ENCODE assay signal across 18 mouse cellular contexts in the genomic region with DNA sequence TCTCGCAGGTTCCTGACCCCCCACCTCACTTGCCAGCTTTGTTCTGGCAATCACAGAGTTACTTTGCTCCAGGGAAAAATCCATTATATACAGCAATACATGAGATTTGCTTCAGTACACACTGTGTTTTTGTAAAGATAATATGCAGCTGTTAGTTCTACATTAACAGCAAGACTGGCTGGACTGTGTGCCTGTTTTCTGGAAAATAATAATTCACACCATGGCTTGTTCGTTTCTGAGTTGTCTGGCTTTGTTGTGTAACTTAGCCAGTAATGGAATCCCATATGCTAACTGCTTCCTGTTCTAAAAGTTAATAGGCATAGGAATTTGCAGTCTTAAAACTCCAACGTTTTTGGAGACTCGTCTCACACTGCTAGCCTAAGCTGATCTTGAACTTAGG.
DNase-seq lines count a peak whose midpoint lies in the region; ATAC-seq lines count a peak whose summit lies in the region.
"Had no signal": no experiment of that assay in that cellular context is flagged by ENCODE, and none has a peak within 500 bp of the region (broad histone marks: within the 10 kb centered on the region; RNA-seq: fewer than 3 reads in every experiment).

No protein-coding gene starts in this region.

- ATAC-seq in kidney, embryonic 14.5 days (ENCODE audit: low FRiP score, low TSS enrichment): peak; percentile 25; the same call in 1 of the 2 replicates
- ATAC-seq in neural tube, embryonic 13.5 days (ENCODE audit: low read depth): no peak
- ATAC-seq in intestine, embryonic 16.5 days: no peak
- no peak for ATAC-seq in stomach, embryonic 16.5 days (ENCODE audit: insufficient read depth, low FRiP score)
- ATAC-seq: midbrain, embryonic 13.5 days had no signal

- 30% methylated on average over 4 of the region's 4 CpGs for WGBS in kidney, embryonic 14.5 days
- WGBS in neural tube, embryonic 13.5 days: 36% methylated on average over 4 of the region's 4 CpGs
- WGBS in intestine, embryonic 16.5 days: 48% methylated on average over 4 of the region's 4 CpGs
- 25% methylated on average over 4 of the region's 4 CpGs for WGBS in stomach, embryonic 16.5 days

- peak overlapping the region; percentile 71 for H3K27ac ChIP-seq in kidney, embryonic 14.5 days (ENCODE audit: low read depth, low read length)
- 0 out of 2 replicates have a peak overlapping the region, but pooled peaks have one; percentile 19 for H3K27ac ChIP-seq in neural tube, embryonic 13.5 days (replicated peaks)
- H3K27ac ChIP-seq in intestine, embryonic 16.5 days (ENCODE audit: low read length): peak overlapping the region; percentile 15; the same call in 1 of the 2 replicates
- H3K27ac ChIP-seq in stomach, embryonic 16.5 days (ENCODE audit: low read length): peak overlapping the region; percentile 53
- H3K27ac ChIP-seq: embryonic facial prominence, embryonic 13.5 days; gastrocnemius, adult 2 months; heart, embryonic 15.5 days; left cerebral cortex, adult 2 months; liver, embryonic 15.5 days had no signal

- no peaks in the 10 kb centered on the region for H3K9me3 ChIP-seq in kidney, embryonic 14.5 days (ENCODE audit: control insufficient read depth, low read length)
- no peaks in the 10 kb centered on the region for H3K9me3 ChIP-seq in neural tube, embryonic 13.5 days
- H3K9me3 ChIP-seq in intestine, embryonic 16.5 days (ENCODE audit: control insufficient read depth, low read length): no peaks in the 10 kb centered on the region
- H3K9me3 ChIP-seq in stomach, embryonic 16.5 days (replicated peaks; ENCODE audit: control insufficient read depth, low read length): no peaks in the 10 kb centered on the region
- H3K9me3 ChIP-seq: embryonic facial prominence, embryonic 13.5 days; heart, embryonic 15.5 days; liver, embryonic 15.5 days; midbrain, embryonic 13.5 days had no signal

- no peak for DNase-seq in kidney, postnatal 25 days
- DNase-seq in neural tube, embryonic 10.5 days (ENCODE audit: extremely low spot score, low spot score): no peak
- DNase-seq in natural killer cell, adult 2 months (ENCODE audit: low spot score in 2 of 2): no peak
- DNase-seq: cerebellum, adult 9-11 months; gastrocnemius, adult 2 months; heart, adult 11 months; kidney, adult 8-10 months; thymus, postnatal 25 days had no signal

- no peak overlapping the region for H3K9ac ChIP-seq in kidney, embryonic 14.5 days (ENCODE audit: low read depth, low read length)
- H3K9ac ChIP-seq in neural tube, embryonic 13.5 days: no peak overlapping the region
- H3K9ac ChIP-seq in intestine, embryonic 16.5 days (ENCODE audit: low read depth, low read length): no peak overlapping the region
- no peak overlapping the region for H3K9ac ChIP-seq in stomach, embryonic 16.5 days (ENCODE audit: low read length)
- H3K9ac ChIP-seq: embryonic facial prominence, embryonic 13.5 days; heart, embryonic 15.5 days; liver, embryonic 15.5 days; midbrain, embryonic 13.5 days had no signal

- H3K4me1 ChIP-seq in kidney, embryonic 14.5 days (ENCODE audit: control insufficient read depth, insufficient read depth, low read length): peaks cover 16% of the 10 kb centered on the region; the same call in 1 of the 2 replicates
- peaks cover 63% of the 10 kb centered on the region for H3K4me1 ChIP-seq in neural tube, embryonic 13.5 days (replicated peaks)
- H3K4me1 ChIP-seq in intestine, embryonic 16.5 days (ENCODE audit: control insufficient read depth, insufficient read depth, low read length): no peaks in the 10 kb centered on the region
- peaks cover 11% of the 10 kb centered on the region for H3K4me1 ChIP-seq in stomach, embryonic 16.5 days (ENCODE audit: control insufficient read depth, insufficient read depth, low read length)
- H3K4me1 ChIP-seq: heart, embryonic 15.5 days; liver, embryonic 15.5 days had no signal

- H3K36me3 ChIP-seq in kidney, embryonic 14.5 days (ENCODE audit: control insufficient read depth, insufficient read depth, low read length): no peaks in the 10 kb centered on the region
- no peaks in the 10 kb centered on the region for H3K36me3 ChIP-seq in neural tube, embryonic 13.5 days
- no peaks in the 10 kb centered on the region for H3K36me3 ChIP-seq in intestine, embryonic 16.5 days (ENCODE audit: control insufficient read depth, insufficient read depth, low read length)
- no peaks in the 10 kb centered on the region for H3K36me3 ChIP-seq in stomach, embryonic 16.5 days (ENCODE audit: control insufficient read depth, insufficient read depth, low read length)
- H3K36me3 ChIP-seq: embryonic facial prominence, embryonic 13.5 days; heart, embryonic 15.5 days; liver, embryonic 15.5 days; midbrain, embryonic 13.5 days had no signal

- H3K27me3 ChIP-seq in kidney, embryonic 14.5 days (ENCODE audit: control insufficient read depth, insufficient read depth, low read length): no peaks in the 10 kb centered on the region
- no peaks in the 10 kb centered on the region for H3K27me3 ChIP-seq in neural tube, embryonic 13.5 days
- no peaks in the 10 kb centered on the region for H3K27me3 ChIP-seq in intestine, embryonic 16.5 days (replicated peaks; ENCODE audit: control insufficient read depth, insufficient read depth, low read length)
- H3K27me3 ChIP-seq in stomach, embryonic 16.5 days (ENCODE audit: control insufficient read depth, insufficient read depth, low read length): no peaks in the 10 kb centered on the region
- H3K27me3 ChIP-seq: embryonic facial prominence, embryonic 13.5 days; heart, embryonic 15.5 days; liver, embryonic 15.5 days; midbrain, embryonic 13.5 days had no signal

- no peak overlapping the region for H3K4me3 ChIP-seq in kidney, embryonic 14.5 days (ENCODE audit: low read length)
- no peak overlapping the region for H3K4me3 ChIP-seq in neural tube, embryonic 13.5 days
- no peak overlapping the region for H3K4me3 ChIP-seq in intestine, embryonic 16.5 days (ENCODE audit: low read length)
- no peak overlapping the region for H3K4me3 ChIP-seq in stomach, embryonic 16.5 days (replicated peaks; ENCODE audit: low read length)
- H3K4me3 ChIP-seq: embryonic facial prominence, embryonic 13.5 days; gastrocnemius, adult 2 months; heart, embryonic 15.5 days; left cerebral cortex, adult 2 months; liver, embryonic 15.5 days; midbrain, embryonic 13.5 days; myocyte had no signal

- no peak overlapping the region for H3K4me2 ChIP-seq in kidney, embryonic 14.5 days (replicated peaks; ENCODE audit: low read depth, low read length)
- H3K4me2 ChIP-seq in neural tube, embryonic 13.5 days: no peak overlapping the region
- H3K4me2 ChIP-seq in intestine, embryonic 16.5 days (ENCODE audit: low read depth, low read length): no peak overlapping the region
- no peak overlapping the region for H3K4me2 ChIP-seq in stomach, embryonic 16.5 days (ENCODE audit: low read depth, low read length)
- H3K4me2 ChIP-seq: embryonic facial prominence, embryonic 13.5 days; heart, embryonic 15.5 days; liver, embryonic 15.5 days; midbrain, embryonic 13.5 days had no signal

Comparison
In these comparisons a context has a peak if more than half of its experiments do, and no peak if none do; other contexts are left out.
1. H3K27ac ChIP-seq: peak in every context shown above with its lines; median percentile 71 in kidney, embryonic 14.5 days; 53 in stomach, embryonic 16.5 days; 19 in neural tube, embryonic 13.5 days; 15 in intestine, embryonic 16.5 days.